Mouse (Mus musculus): ENCODE results near the gene Ehmt1. TPM values are rescaled to one million over a fixed set of nuclear protein-coding genes. Genes with fewer than 3 reads are reported as not detected.
A peak's percentile ranks its signal among the peaks of the same experiment; 100 is the strongest.

Ehmt1 gene
- polyA plus RNA-seq, 2 experiments from 2014 or later, result 35.7 to 45.4 TPM

GRCm38 (mm10) chr2:24796833-24797457 lies 122.5 kb downstream of the Ehmt1 start:
- no peak for ATAC-seq

GRCm38 (mm10) chr2:24787250-24787649 lies 132.2 kb downstream of the Ehmt1 start:
- ATAC-seq, result no peak

GRCm38 (mm10) chr2:24781253-24781652 lies 138.2 kb downstream of the Ehmt1 start:
- no peak for ATAC-seq

GRCm38 (mm10) chr2:24776831-24777230 lies 142.6 kb downstream of the Ehmt1 start:
- ATAC-seq, result peak; percentile 46

- ATAC-seq, result peak; percentile 69
Observed at GRCm38 (mm10) chr2:24775951-24776587, 143.3 kb downstream of the Ehmt1 start.

- no peak for ATAC-seq
Observed at GRCm38 (mm10) chr2:24774832-24775231, 144.6 kb downstream of the Ehmt1 start.

GRCm38 (mm10) chr2:24770861-24771260 lies 148.6 kb downstream of the Ehmt1 start:
- ATAC-seq, result no peak

- no peak for ATAC-seq
Observed at GRCm38 (mm10) chr2:24763115-24763557, 156.3 kb downstream of the Ehmt1 start, which contains the start of gene Cacna1b. TSS of gene Cacna1b (minus strand) at chr2:24763152.

GRCm38 (mm10) chr2:24762446-24762960 lies 156.9 kb downstream of the Ehmt1 start:
- no peak for ATAC-seq

- no peak for ATAC-seq
Observed at GRCm38 (mm10) chr2:24761923-24762445, 157.4 kb downstream of the Ehmt1 start.

GRCm38 (mm10) chr2:24755276-24755675 lies 164.1 kb downstream of the Ehmt1 start:
- no peak for ATAC-seq

- ATAC-seq, result no peak
Observed at GRCm38 (mm10) chr2:24752599-24752998, 166.8 kb downstream of the Ehmt1 start.

- peak; percentile 41 for ATAC-seq
Observed at GRCm38 (mm10) chr2:24750051-24750450, 169.4 kb downstream of the Ehmt1 start.

GRCm38 (mm10) chr2:24747878-24748277 lies 171.5 kb downstream of the Ehmt1 start:
- ATAC-seq, result peak; percentile 56

Other genes starting within 250 kb of the Ehmt1 start
- gene Cacna1b, start 156.5 kb downstream of the Ehmt1 start, polyA plus RNA-seq (2017; shearing (Covaris generic)), result under 1 TPM in 1 of 2 experiments, not detected in 1; 0.45 TPM
- 100 to 1,000 TPM; 191 to 208 TPM for gene Arrdc1, start 15.6 kb upstream of the Ehmt1 start, polyA plus RNA-seq (2017; shearing (Covaris generic))
- 1 to 10 TPM; 1.3 to 1.8 TPM for gene Zmynd19, start 30.2 kb upstream of the Ehmt1 start, polyA plus RNA-seq (2017; shearing (Covaris generic))
- gene Dph7, start 42.8 kb upstream of the Ehmt1 start, polyA plus RNA-seq (2017; shearing (Covaris generic)), result 10 to 100 TPM; 30.0 to 32.2 TPM
- gene Mrpl41, start 55.5 kb upstream of the Ehmt1 start, polyA plus RNA-seq (2017; shearing (Covaris generic)), result 100 to 1,000 TPM; 102 to 124 TPM
- 10 to 100 TPM; 49.3 to 51.3 TPM for gene Pnpla7, start 56.4 kb upstream of the Ehmt1 start, polyA plus RNA-seq (2017; shearing (Covaris generic))
- 10 to 100 TPM; 11.1 to 11.2 TPM for gene Nsmf, start 134.7 kb upstream of the Ehmt1 start, polyA plus RNA-seq (2017; shearing (Covaris generic))
- gene Entpd8, start 160.7 kb upstream of the Ehmt1 start, polyA plus RNA-seq (2017; shearing (Covaris generic)), result not detected
- 1 to 10 TPM; 1.6 to 1.9 TPM for gene Noxa1, start 175.5 kb upstream of the Ehmt1 start, polyA plus RNA-seq (2017; shearing (Covaris generic))